Mouse (Mus musculus) neural tube, embryonic 14.5 days (tissue): ENCODE results near the gene Hnrnpa0. TPM values are rescaled to one million over a fixed set of nuclear protein-coding genes. Genes with fewer than 3 reads are reported as not detected.

Experiments
- ATAC-seq: fragments of 200-750 bp; cut with Nextera tagmentation; 2 replicates; pipeline ENCODE4 v1.8.0; 2017; ENCODE audit warnings: low read depth, mild to moderate bottlenecking, moderate TSS enrichment, moderate library complexity
- H3K27ac ChIP-seq: fragments of 300-500 bp; sonication (generic); 2 replicates; pipeline ENCODE4 v1.5.1; 2014; ENCODE audit warnings: low read depth, mild to moderate bottlenecking, control low read depth, low read length, moderate library complexity, mixed read lengths
- H3K27me3 ChIP-seq: fragments of 300-500 bp; sonication (generic); 2 replicates; pipeline ENCODE4 v1.6.1; 2014; ENCODE audit warnings: low read length; ENCODE audit not compliant: control insufficient read depth, insufficient read depth
- H3K36me3 ChIP-seq: fragments of 300-500 bp; sonication (generic); 2 replicates; pipeline ENCODE4 v1.6.1; 2014; ENCODE audit warnings: low read length, mixed read lengths; ENCODE audit not compliant: control insufficient read depth, insufficient read depth
- H3K4me1 ChIP-seq: fragments of 300-500 bp; sonication (generic); 2 replicates; pipeline ENCODE4 v1.6.1; 2014; ENCODE audit warnings: low read length; ENCODE audit not compliant: control insufficient read depth, insufficient read depth
- H3K4me2 ChIP-seq: fragments of 300-500 bp; sonication (generic); 2 replicates; pipeline ENCODE4 v1.6.1; 2014; ENCODE audit warnings: mild to moderate bottlenecking, low read depth, low read length, control low read depth
- H3K4me3 ChIP-seq: fragments of 300-500 bp; sonication (generic); 2 replicates; pipeline ENCODE4 v1.5.1; 2014; ENCODE audit warnings: low read depth, low read length, control low read depth, mixed read lengths
- H3K9ac ChIP-seq: fragments of 300-500 bp; sonication (generic); replicated peaks from 2 replicates; pipeline ENCODE4 v1.6.1; 2014; ENCODE audit warnings: low read depth, mild to moderate bottlenecking, control low read depth, low read length, mixed read lengths
- H3K9me3 ChIP-seq: fragments of 300-500 bp; sonication (generic); 2 replicates; pipeline ENCODE4 v1.6.1; 2016; ENCODE audit warnings: low read length; ENCODE audit not compliant: control insufficient read depth
- WGBS: fragments of 180-500 bp; shearing (Covaris S2); extraction: QIAGEN DNeasy Blood & Tissue Kit; methylation state at CpG from one replicate; pipeline ENCODE4 v1.1.7; 2014; 5-methylcytosine and 5-hydroxymethylcytosine counted together
- polyA plus RNA-seq: library from polyadenylated mRNA; unstranded; fragments of >200 nt; fragmentation: Nextera tagmentation; extraction: Ambion mirVana; gene quantifications from 2 replicates; pipeline ENCODE4 v1.2.1, GENCODE M21; 2014

Gene Hnrnpa0
- polyA plus RNA-seq: 52.4 and 55.9 TPM in 2 replicates

DNA sequence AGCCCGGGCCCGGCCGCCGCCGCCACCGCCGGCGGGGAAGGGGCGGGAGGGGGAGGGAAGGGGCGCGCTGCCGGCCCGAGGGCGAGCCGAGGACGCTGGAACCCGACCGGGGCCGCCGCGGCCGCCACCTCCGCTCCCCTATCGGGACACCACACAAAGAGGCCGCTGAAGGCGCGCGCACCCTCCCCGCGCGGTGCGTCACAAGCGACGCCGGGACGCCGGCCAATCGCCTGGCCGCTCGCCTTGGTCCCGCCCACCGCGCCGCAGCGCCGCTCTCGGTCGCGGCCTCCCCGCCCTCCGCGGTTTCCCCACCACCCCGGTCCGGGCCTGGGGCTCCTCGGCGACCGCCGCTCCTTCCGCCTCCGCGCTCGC lies at the start of gene Hnrnpa0:
Gene Hnrnpa0 (minus strand): TSS at position 161 of the 372 bp plus-strand sequence.
- peak; percentile 95 for ATAC-seq
- Histone ChIP-seq H3K36me3 (0 out of 2 replicates have a peak, but pooled peaks cover 3% of the 10 kb centered on the region), H3K27me3 (no peaks in the 10 kb centered on the region), H3K27ac (peak within 1 kb of the TSS; percentile 100), H3K4me1 (peaks cover 20% of the 10 kb centered on the region), H3K9ac (peak within 1 kb of the TSS; percentile 99), H3K4me3 (peak within 1 kb of the TSS; percentile 96), H3K4me2 (peak within 1 kb of the TSS; percentile 71), H3K9me3 (no peaks in the 10 kb centered on the region)
- 0% methylated on average over 9 of the region's 62 CpGs for WGBS

DNA sequence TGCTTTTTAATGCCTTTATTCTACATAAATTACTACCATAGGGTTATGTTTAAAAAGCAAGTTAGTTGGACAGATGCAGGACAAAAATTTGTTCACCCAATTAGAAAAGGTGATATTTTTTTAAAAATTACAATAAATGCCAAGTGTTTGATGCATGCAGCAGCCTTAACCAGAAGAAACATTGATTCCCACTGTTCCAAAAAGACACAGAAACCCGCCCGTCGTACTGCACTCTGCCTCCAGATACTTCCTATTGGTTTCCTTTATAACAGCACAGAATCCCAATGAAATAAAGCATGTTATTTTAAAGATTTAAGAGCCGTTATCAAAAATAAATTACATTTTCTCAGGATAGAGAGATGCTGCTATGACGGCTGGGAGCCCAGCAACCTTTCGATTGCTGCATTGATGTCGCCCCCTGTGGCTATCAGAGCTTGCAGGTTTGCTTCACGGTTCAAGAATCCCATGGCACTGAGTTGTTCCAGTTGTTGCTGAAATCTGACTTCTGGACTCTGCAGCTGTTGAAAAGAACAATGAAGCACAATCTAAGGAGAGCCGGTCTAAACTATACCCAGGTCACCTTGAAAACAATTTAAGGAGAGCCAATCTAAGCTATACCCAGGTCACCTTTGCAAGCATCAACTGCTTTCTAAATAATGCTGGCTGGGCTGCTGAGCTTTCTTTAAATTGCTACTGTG lies 49.3 kb upstream of the Hnrnpa0 start:
- Histone ChIP-seq H3K4me3 (no peak overlapping the region), H3K9me3 (no peaks in the 10 kb centered on the region), H3K4me2 (no peak overlapping the region), H3K4me1 (no peaks in the 10 kb centered on the region), H3K9ac (no peak overlapping the region), H3K36me3 (peaks cover 17% of the 10 kb centered on the region), H3K27me3 (no peaks in the 10 kb centered on the region), H3K27ac (no peak overlapping the region)
- ATAC-seq: no peak
- 88% methylated on average over 9 of the region's 9 CpGs for WGBS

DNA sequence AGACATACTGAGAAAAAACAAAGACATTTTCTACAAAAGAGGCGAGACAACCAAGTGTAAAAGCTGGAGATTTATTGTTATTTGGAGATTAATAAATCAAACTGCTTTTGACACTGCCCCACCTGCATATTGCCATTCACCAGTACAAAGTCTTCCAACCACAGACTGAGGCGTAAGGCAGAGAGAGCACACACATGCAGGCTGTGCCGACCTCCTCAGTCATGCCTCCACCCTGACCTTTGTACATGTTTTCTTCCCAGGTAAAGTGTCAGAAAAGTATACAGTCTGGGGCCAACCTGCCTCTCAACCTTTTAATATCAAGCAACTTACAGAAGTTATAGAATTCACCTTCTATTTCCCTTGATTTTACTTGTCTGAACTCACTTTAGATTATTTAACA lies 47.7 kb upstream of the Hnrnpa0 start:
- Histone ChIP-seq H3K4me3 (no peak overlapping the region), H3K27ac (no peak overlapping the region), H3K36me3 (peaks cover 11% of the 10 kb centered on the region; the same call in 1 of the 2 replicates), H3K4me1 (no peaks in the 10 kb centered on the region), H3K9ac (no peak overlapping the region), H3K27me3 (no peaks in the 10 kb centered on the region), H3K4me2 (no peak overlapping the region), H3K9me3 (no peaks in the 10 kb centered on the region)
- no peak for ATAC-seq
- 74% methylated on average over 3 of the region's 3 CpGs for WGBS

DNA sequence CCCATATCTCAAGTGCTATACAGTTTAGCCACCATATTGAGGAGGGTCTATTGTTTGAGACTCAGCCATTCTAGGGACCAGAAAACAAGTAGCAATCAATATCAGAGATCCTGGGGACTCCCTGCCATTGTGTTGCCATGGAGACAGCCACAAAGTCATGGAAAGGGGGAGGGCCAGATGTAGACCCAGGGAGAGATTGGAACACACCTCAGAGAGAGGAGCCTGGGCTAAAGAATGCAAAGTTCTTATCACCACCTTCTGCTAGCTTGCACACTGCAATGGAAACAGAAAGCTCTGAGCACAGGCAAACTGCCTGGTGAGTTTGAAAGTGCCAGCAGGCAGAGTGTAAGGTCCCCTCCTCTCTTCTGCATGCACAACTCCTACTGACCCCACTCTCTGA lies 39.8 kb upstream of the Hnrnpa0 start:
- ATAC-seq: no peak
- Histone ChIP-seq H3K27me3 (no peaks in the 10 kb centered on the region), H3K27ac (no peak overlapping the region), H3K9ac (no peak overlapping the region), H3K4me2 (no peak overlapping the region), H3K4me3 (no peak overlapping the region), H3K4me1 (no peaks in the 10 kb centered on the region), H3K9me3 (no peaks in the 10 kb centered on the region), H3K36me3 (peaks cover 4% of the 10 kb centered on the region; the same call in 1 of the 2 replicates)

DNA sequence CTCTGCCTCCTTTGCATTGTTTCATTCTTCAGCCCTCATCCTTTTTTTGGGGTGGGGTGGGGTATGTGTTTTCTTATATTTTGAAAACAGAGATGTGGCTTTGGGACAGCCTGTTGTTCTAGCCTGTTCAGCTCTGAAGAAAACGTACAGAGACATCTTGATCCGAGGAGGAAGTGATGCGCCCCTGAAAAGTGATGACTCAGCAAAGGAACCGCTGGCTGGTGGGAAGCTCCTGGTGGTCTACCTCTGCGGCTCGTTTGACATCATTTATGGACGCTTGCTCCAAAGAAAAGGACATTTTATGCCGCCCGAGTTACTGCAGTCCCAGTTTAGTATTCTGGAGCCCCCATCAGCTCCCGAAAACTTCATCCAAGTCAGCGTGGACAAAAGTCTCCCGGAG lies 35.0 kb upstream of the Hnrnpa0 start:
- H3K9ac ChIP-seq: no peak overlapping the region
- ATAC-seq: no peak
- WGBS: 96% methylated on average over 12 of the region's 12 CpGs
- H3K27me3 ChIP-seq: no peaks in the 10 kb centered on the region
- peaks cover 20% of the 10 kb centered on the region for H3K36me3 ChIP-seq
- H3K4me3 ChIP-seq: no peak overlapping the region
- H3K4me1 ChIP-seq: no peaks in the 10 kb centered on the region
- H3K9me3 ChIP-seq: no peaks in the 10 kb centered on the region
- H3K27ac ChIP-seq: no peak overlapping the region
- H3K4me2 ChIP-seq: no peak overlapping the region

DNA sequence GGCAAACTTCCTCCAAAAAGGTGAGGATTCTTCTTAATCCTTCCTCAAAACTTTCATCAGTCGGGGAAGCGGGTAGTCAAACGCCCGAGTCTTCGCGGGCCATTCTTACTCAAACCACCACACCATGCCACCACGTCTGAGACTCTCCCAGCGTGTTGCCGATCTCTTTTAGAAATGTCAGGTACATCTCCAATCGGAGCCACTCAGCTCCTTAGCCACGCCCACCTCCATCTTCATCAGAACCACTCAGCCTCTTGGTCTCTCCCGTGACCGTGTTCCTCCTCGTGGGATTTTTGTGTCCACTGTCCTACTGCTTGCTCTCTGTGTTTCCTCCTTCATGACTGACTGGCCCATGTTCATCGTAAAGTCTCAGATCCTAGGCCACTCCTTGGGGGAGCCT lies 32.4 kb upstream of the Hnrnpa0 start:
- Histone ChIP-seq H3K36me3 (peaks cover 20% of the 10 kb centered on the region), H3K4me1 (0 out of 2 replicates have a peak, but pooled peaks cover 3% of the 10 kb centered on the region), H3K9me3 (no peaks in the 10 kb centered on the region), H3K9ac (no peak overlapping the region), H3K4me2 (no peak overlapping the region), H3K27me3 (no peaks in the 10 kb centered on the region), H3K27ac (no peak overlapping the region), H3K4me3 (no peak overlapping the region)
- 96% methylated on average over 15 of the region's 15 CpGs for WGBS
- no peak for ATAC-seq

DNA sequence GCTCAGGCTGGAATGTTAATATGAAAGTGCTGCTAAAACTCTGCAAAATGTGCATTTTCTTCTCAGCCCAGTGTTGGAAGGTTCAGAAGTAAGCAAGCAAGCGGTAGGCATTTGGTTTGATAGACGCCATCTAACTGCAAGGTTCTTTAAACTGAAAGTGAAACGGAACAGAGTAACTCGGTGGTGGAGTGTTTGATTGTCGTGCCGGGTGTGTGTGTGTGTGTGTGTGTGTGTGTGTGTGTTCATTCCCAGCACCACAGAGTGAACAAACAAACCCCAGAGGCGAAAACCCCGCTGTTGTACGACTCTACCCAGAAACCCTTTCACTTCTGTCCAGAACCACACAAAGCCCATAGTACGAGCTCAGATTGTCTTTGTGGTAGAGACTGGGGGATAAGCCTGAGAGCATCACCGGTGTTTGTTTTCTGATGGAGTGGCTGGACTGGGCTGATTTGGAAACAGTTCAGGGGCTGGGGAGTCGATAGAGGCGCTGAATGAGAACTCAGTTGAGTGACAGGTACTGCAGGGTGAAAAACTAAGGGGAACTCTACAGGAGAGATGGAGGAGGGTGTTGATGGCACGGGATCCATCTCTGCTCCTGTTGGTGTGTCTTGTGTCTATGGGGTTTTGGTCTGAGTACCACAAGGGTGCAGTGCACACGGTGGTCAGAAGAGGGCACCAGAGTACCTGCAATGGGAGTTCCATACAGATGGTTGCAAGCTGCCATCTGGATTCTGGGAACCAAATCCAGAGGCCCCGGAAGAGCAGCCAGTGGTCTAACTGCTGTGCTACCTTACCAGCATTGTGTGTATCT lies 29.9 kb upstream of the Hnrnpa0 start:
- Histone ChIP-seq H3K27ac (peak overlapping the region; percentile 67; the same call in 1 of the 2 replicates), H3K9me3 (no peaks in the 10 kb centered on the region), H3K4me2 (peak overlapping the region; percentile 92), H3K4me1 (0 out of 2 replicates have a peak, but pooled peaks cover 3% of the 10 kb centered on the region), H3K9ac (peak overlapping the region; percentile 88; the same call in 1 of the 2 replicates), H3K4me3 (peak overlapping the region; percentile 82), H3K27me3 (no peaks in the 10 kb centered on the region), H3K36me3 (peaks cover 15% of the 10 kb centered on the region)
- WGBS: 8% methylated on average over 16 of the region's 16 CpGs
- ATAC-seq: peak; percentile 67; the same call in 1 of the 2 replicates

DNA sequence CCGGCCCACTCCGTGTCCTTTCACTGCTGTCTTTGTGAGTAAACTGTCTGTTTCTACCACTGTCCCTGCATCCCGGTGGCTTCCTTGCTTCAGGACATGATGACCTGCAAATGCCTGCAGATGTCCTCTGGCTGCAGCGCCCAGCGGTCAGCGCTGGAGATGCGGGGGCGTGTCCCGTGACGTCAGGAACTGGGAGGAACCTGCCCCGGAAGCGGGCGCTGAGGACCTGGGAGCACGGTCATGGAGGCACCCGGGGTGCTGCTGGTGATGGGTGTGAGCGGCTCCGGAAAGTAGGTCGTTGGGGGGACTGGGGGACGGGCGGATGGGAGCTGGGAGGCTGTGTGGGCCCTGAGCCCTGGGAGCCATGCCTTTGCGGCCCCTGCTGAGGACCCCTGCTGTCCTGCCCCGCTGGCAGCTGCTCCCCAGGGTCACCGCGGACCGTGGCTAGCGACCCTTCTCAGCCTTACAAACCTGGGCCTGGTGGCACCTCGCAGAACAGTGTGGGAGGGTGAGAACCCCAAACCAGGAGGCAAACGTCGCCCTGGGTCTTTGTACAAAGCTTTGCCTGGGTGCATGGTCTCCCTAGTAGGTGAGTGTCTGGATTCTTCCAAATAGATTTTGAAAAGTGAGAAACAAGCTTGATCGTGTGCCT lies 29.2 kb upstream of the Hnrnpa0 start, which contains the start of gene Idnk:
Gene Idnk (plus strand): TSS at position 203 of the 652 bp plus-strand sequence.
- Histone ChIP-seq H3K36me3 (peaks cover 15% of the 10 kb centered on the region), H3K27ac (peak within 1 kb of the TSS; percentile 67), H3K4me3 (peak within 1 kb of the TSS; percentile 82), H3K9me3 (no peaks in the 10 kb centered on the region), H3K4me2 (peak within 1 kb of the TSS; percentile 92), H3K4me1 (0 out of 2 replicates have a peak, but pooled peaks cover 3% of the 10 kb centered on the region), H3K27me3 (no peaks in the 10 kb centered on the region), H3K9ac (peak within 1 kb of the TSS; percentile 88)
- peak; percentile 90 for ATAC-seq
- WGBS: under 1% methylated on average over 30 of the region's 30 CpGs
